Mouse (Mus musculus): ENCODE measurements at regions not wholly inside any gene's neighbourhood (a gene's known extent, or its start where the extent isn't known, plus 50 kb on each side); places are given as distances from the start of the nearest gene placed in this dataset.

GRCm38 (mm10) chr1:52397460-52397859 lies 103.0 kb downstream of the Nab1 start:
- no peaks in the 10 kb centered on the region for H3K4me1 ChIP-seq (replicated peaks; ENCODE audit: low read depth, low read length)
- H3K36me3 ChIP-seq (ENCODE audit: insufficient read depth, low read length): no peaks in the 10 kb centered on the region
- peaks cover 13% of the 10 kb centered on the region for H3K9me3 ChIP-seq (ENCODE audit: low read length)
- TF ChIP-seq NANOG (IDR thresholded peaks at IDR 0.05; ENCODE audit: borderline replicate concordance, low read length): no peak
- H3K27me3 ChIP-seq (ENCODE audit: insufficient read depth, low read length): no peaks in the 10 kb centered on the region
- H3K4me3 ChIP-seq (replicated peaks; ENCODE audit: low read length): no peak overlapping the region

- H3K27me3 ChIP-seq (ENCODE audit: insufficient read depth, low read length): no peaks in the 10 kb centered on the region
- no peak overlapping the region for H3K4me3 ChIP-seq (replicated peaks; ENCODE audit: low read length)
- peaks cover 8% of the 10 kb centered on the region for H3K9me3 ChIP-seq (ENCODE audit: low read length)
- TF ChIP-seq NANOG (IDR thresholded peaks at IDR 0.05; ENCODE audit: borderline replicate concordance, low read length): no peak
- TF ChIP-seq CTCF (conservative IDR thresholded peaks at IDR 0.05; ENCODE audit: low read length): peak; percentile 42
- TF ChIP-seq POU5F1 (IDR thresholded peaks at IDR 0.05; ENCODE audit: borderline replicate concordance, low read length): no peak
- no peaks in the 10 kb centered on the region for H3K36me3 ChIP-seq (ENCODE audit: insufficient read depth, low read length)
- no peaks in the 10 kb centered on the region for H3K4me1 ChIP-seq (replicated peaks; ENCODE audit: low read depth, low read length)
Observed at GRCm38 (mm10) chr1:52392933-52393332, 107.5 kb downstream of the Nab1 start.

DNA sequence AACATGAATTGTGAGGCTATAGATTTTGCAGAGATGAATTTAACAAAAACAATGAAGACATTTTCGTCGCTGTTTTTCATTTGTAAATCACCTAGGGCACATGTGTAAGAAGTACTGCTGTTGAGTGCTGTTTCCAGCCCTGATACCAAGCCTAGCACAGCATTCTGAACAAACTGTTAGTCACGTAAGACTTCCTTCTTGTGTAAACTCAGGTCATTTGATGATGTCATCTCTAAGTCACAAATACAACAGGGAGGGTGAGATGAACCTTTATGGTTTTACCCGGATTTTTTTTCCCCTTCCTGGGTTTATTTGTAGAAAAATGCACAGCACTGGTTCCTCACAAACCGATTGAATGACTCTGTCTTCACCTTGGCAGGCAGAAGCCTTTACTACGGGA lies 111.6 kb downstream of the Nab1 start:
- H3K4me3 ChIP-seq (replicated peaks; ENCODE audit: low read length): no peak overlapping the region
- TF ChIP-seq CTCF (conservative IDR thresholded peaks at IDR 0.05; ENCODE audit: low read length): no peak

GRCm38 (mm10) chr1:52388118-52388517 lies 112.4 kb downstream of the Nab1 start:
- Histone ChIP-seq H3K27me3 (ENCODE audit: insufficient read depth, low read length) (no peaks in the 10 kb centered on the region), H3K9me3 (ENCODE audit: low read length) (peaks cover 8% of the 10 kb centered on the region), H3K36me3 (ENCODE audit: insufficient read depth, low read length) (no peaks in the 10 kb centered on the region), H3K4me3 (replicated peaks; ENCODE audit: low read length) (no peak overlapping the region), H3K4me1 (replicated peaks; ENCODE audit: low read depth, low read length) (no peaks in the 10 kb centered on the region)
- TF ChIP-seq CTCF (conservative IDR thresholded peaks at IDR 0.05; ENCODE audit: low read length) (no peak), POU5F1 (IDR thresholded peaks at IDR 0.05; ENCODE audit: borderline replicate concordance, low read length) (no peak), NANOG (IDR thresholded peaks at IDR 0.05; ENCODE audit: borderline replicate concordance, low read length) (no peak)

More for the DNA sequence above, 111.6 kb downstream of the Nab1 start:
- Histone ChIP-seq H3K27me3 (ENCODE audit: insufficient read depth, low read length) (no peaks in the 10 kb centered on the region), H3K36me3 (ENCODE audit: insufficient read depth, low read length) (no peaks in the 10 kb centered on the region), H3K4me1 (replicated peaks; ENCODE audit: low read depth, low read length) (no peaks in the 10 kb centered on the region), H3K9me3 (ENCODE audit: low read length) (peaks cover 8% of the 10 kb centered on the region)

DNA sequence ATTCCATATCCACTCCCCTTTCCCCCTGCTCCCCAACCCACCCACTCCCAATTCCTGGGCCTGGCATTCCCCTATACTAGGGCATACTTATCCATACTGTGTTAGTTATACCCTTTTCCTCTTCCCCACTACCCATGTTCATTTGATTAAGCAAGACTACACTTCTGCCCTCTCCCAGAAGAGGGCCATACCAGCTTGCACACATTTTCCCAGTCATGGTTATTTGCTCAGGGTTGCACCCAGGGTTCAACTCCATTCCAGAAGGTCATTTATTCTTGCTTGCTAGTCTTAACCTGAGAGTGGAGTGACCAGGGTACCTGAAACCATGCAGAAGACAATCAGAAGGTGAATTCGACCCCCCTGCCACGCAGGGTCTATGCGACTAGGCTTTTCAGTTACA lies 113.4 kb downstream of the Nab1 start:
- Histone ChIP-seq H3K4me1 (replicated peaks; ENCODE audit: low read depth, low read length) (no peaks in the 10 kb centered on the region), H3K36me3 (ENCODE audit: insufficient read depth, low read length) (no peaks in the 10 kb centered on the region), H3K4me3 (replicated peaks; ENCODE audit: low read length) (no peak overlapping the region), H3K9me3 (ENCODE audit: low read length) (peaks cover 8% of the 10 kb centered on the region), H3K27me3 (ENCODE audit: insufficient read depth, low read length) (no peaks in the 10 kb centered on the region)
- TF ChIP-seq NANOG (IDR thresholded peaks at IDR 0.05; ENCODE audit: borderline replicate concordance, low read length) (no peak), POU5F1 (IDR thresholded peaks at IDR 0.05; ENCODE audit: borderline replicate concordance, low read length) (no peak), CTCF (conservative IDR thresholded peaks at IDR 0.05; ENCODE audit: low read length) (no peak)

GRCm38 (mm10) chr1:52375320-52375719 lies 125.2 kb downstream of the Nab1 start:
- Histone ChIP-seq H3K27me3 (ENCODE audit: insufficient read depth, low read length) (no peaks in the 10 kb centered on the region), H3K9me3 (ENCODE audit: low read length) (no peaks in the 10 kb centered on the region), H3K4me3 (replicated peaks; ENCODE audit: low read length) (no peak overlapping the region), H3K4me1 (replicated peaks; ENCODE audit: low read depth, low read length) (no peaks in the 10 kb centered on the region), H3K36me3 (ENCODE audit: insufficient read depth, low read length) (no peaks in the 10 kb centered on the region)
- no peak for TF ChIP-seq POU5F1 (IDR thresholded peaks at IDR 0.05; ENCODE audit: borderline replicate concordance, low read length)
- no peak for TF ChIP-seq CTCF (conservative IDR thresholded peaks at IDR 0.05; ENCODE audit: low read length)
- no peak for TF ChIP-seq NANOG (IDR thresholded peaks at IDR 0.05; ENCODE audit: borderline replicate concordance, low read length)

- no peak overlapping the region for H3K4me3 ChIP-seq (replicated peaks; ENCODE audit: low read length)
- no peaks in the 10 kb centered on the region for H3K4me1 ChIP-seq (replicated peaks; ENCODE audit: low read depth, low read length)
- H3K27me3 ChIP-seq (ENCODE audit: insufficient read depth, low read length): no peaks in the 10 kb centered on the region
- no peak for TF ChIP-seq NANOG (IDR thresholded peaks at IDR 0.05; ENCODE audit: borderline replicate concordance, low read length)
- no peak for TF ChIP-seq CTCF (conservative IDR thresholded peaks at IDR 0.05; ENCODE audit: low read length)
- TF ChIP-seq POU5F1 (IDR thresholded peaks at IDR 0.05; ENCODE audit: borderline replicate concordance, low read length): no peak
- H3K9me3 ChIP-seq (ENCODE audit: low read length): no peaks in the 10 kb centered on the region
- H3K36me3 ChIP-seq (ENCODE audit: insufficient read depth, low read length): no peaks in the 10 kb centered on the region
Observed at GRCm38 (mm10) chr1:52374666-52375065, 125.8 kb downstream of the Nab1 start.

DNA sequence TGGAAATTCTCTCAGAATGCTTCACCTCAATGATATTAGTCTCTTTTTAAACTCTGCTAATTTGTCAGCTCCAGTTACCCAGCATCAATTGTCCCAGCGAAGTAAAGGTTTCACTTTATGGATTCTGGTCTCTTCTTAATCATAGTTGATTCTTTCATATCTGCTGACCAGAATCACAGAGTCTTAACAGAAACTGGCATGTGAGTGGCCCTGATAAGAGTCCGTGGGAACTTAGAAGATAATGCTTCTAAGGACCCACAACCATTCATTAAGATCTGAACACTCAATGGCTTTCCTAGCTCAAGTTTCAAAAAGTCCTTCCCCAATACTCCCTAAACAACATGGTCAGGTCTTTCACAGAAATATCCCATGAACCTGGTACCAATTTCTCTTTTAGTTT lies 126.7 kb downstream of the Nab1 start:
- Histone ChIP-seq H3K4me3 (replicated peaks; ENCODE audit: low read length) (no peak overlapping the region), H3K36me3 (ENCODE audit: insufficient read depth, low read length) (no peaks in the 10 kb centered on the region), H3K4me1 (replicated peaks; ENCODE audit: low read depth, low read length) (no peaks in the 10 kb centered on the region), H3K9me3 (ENCODE audit: low read length) (no peaks in the 10 kb centered on the region), H3K27me3 (ENCODE audit: insufficient read depth, low read length) (no peaks in the 10 kb centered on the region)
- TF ChIP-seq POU5F1 (IDR thresholded peaks at IDR 0.05; ENCODE audit: borderline replicate concordance, low read length) (no peak), NANOG (IDR thresholded peaks at IDR 0.05; ENCODE audit: borderline replicate concordance, low read length) (no peak), CTCF (conservative IDR thresholded peaks at IDR 0.05; ENCODE audit: low read length) (no peak)

- TF ChIP-seq NANOG (IDR thresholded peaks at IDR 0.05; ENCODE audit: borderline replicate concordance, low read length) (no peak), CTCF (conservative IDR thresholded peaks at IDR 0.05; ENCODE audit: low read length) (no peak), POU5F1 (IDR thresholded peaks at IDR 0.05; ENCODE audit: borderline replicate concordance, low read length) (no peak)
- Histone ChIP-seq H3K9me3 (ENCODE audit: low read length) (no peaks in the 10 kb centered on the region), H3K4me3 (replicated peaks; ENCODE audit: low read length) (no peak overlapping the region), H3K27me3 (ENCODE audit: insufficient read depth, low read length) (no peaks in the 10 kb centered on the region), H3K4me1 (replicated peaks; ENCODE audit: low read depth, low read length) (no peaks in the 10 kb centered on the region), H3K36me3 (ENCODE audit: insufficient read depth, low read length) (no peaks in the 10 kb centered on the region)
Observed at GRCm38 (mm10) chr1:52366386-52366785, 133.4 kb upstream of the Gls start.

Measured in E14TG2a.4 (cell line).